Mouse (Mus musculus) spleen, adult 2 months (tissue): Measurements from ENCODE around the gene Cmip. TPM values are rescaled to one million over a fixed set of nuclear protein-coding genes. Genes with fewer than 3 reads are reported as not detected.
A peak's percentile ranks its signal among the peaks of the same experiment; 100 is the strongest.

Experiments
- DNase-seq, 2 experiments: peaks; one replicate each; pipeline versions ENCODE4 v3.0.0 to v3.0.0-alpha.2; 2012 to 2021; ENCODE audit warnings: low spot score in 2 of 2, low read depth in 1 of 2
- H3K27ac ChIP-seq: fragments of 200-500 bp; 2 replicates; pipeline ENCODE4 v1.5.1; 2012; ENCODE audit warnings: low read length, inconsistent platforms; ENCODE audit not compliant: insufficient read depth
- H3K27me3 ChIP-seq: fragments of 200-500 bp; 2 replicates; pipeline ENCODE4 v1.6.1; 2012; ENCODE audit warnings: mild to moderate bottlenecking, moderate library complexity, low read length, inconsistent platforms; ENCODE audit not compliant: control insufficient read depth, insufficient read depth
- H3K36me3 ChIP-seq: fragments of 200-500 bp; 2 replicates; pipeline ENCODE4 v1.6.1; 2012; ENCODE audit warnings: mild to moderate bottlenecking, low read length, inconsistent platforms; ENCODE audit not compliant: control insufficient read depth, insufficient read depth
- H3K4me1 ChIP-seq: fragments of 200-500 bp; 2 replicates; pipeline ENCODE4 v1.6.1; 2011; ENCODE audit warnings: inconsistent platforms; ENCODE audit not compliant: control insufficient read depth, insufficient read depth, insufficient read length
- H3K4me3 ChIP-seq: fragments of 200-500 bp; 2 replicates; pipeline ENCODE4 v1.5.1; 2011; ENCODE audit warnings: mild to moderate bottlenecking, inconsistent platforms; ENCODE audit not compliant: insufficient read depth, insufficient read length; ENCODE audit errors: extremely low read depth
- CTCF ChIP-seq: fragments of 200-500 bp; IDR thresholded peaks from 2 replicates; pipeline ENCODE4 v1.5.1; 2011; ENCODE audit warnings: mild to moderate bottlenecking, inconsistent platforms; ENCODE audit not compliant: insufficient read depth, insufficient read length, insufficient replicate concordance; ENCODE audit errors: extremely low read depth
- POLR2A ChIP-seq: fragments of 200-500 bp; IDR thresholded peaks from 2 replicates; pipeline ENCODE4 v1.6.1; 2011; ENCODE audit warnings: low read depth, low read length, inconsistent platforms
- WGBS: fragments of 180-500 bp; shearing (Covaris S2); methylation state at CpG from one replicate; pipeline ENCODE4 v1.1.7; 2018; 5-methylcytosine and 5-hydroxymethylcytosine counted together
- polyA plus RNA-seq: library from polyadenylated mRNA; depleted of rRNA; stranded (reverse); fragments of >200 nt; gene quantifications from 2 replicates; pipeline ENCODE4 v1.2.3, GENCODE M21; 2012

Cmip gene
- polyA plus RNA-seq, 1 experiment, result 48.2 TPM

DNA sequence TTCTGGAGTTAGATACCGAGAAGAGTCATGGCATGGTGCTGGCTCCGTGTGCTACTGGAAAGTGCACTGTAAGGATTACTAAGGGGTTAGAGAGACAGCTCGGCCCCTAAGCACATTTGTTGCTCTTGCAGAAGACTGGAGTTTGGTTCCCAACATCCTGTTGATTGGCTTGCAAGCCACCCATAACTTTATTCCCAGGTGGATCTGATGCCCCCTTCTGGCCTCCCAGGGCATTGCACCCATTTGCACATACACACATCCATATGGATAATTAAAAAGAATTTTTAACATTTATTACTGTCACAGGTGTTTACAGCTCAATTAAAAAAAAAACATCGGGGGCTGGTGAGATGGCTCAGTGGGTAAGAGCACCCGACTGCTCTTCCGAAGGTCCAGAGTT lies 207.7 kb downstream of the Cmip start:
- Histone ChIP-seq H3K27ac (no peak overlapping the region), H3K36me3 (peaks cover 1% of the 10 kb centered on the region; the same call in 1 of the 2 replicates), H3K4me3 (no peak overlapping the region), H3K4me1 (peaks cover 3% of the 10 kb centered on the region; the same call in 1 of the 2 replicates), H3K27me3 (no peaks in the 10 kb centered on the region)
- TF ChIP-seq CTCF, result no peak
- no peak for TF ChIP-seq POLR2A
- DNase-seq, result no peak
- 98% methylated on average over 6 of the region's 6 CpGs for WGBS

DNA sequence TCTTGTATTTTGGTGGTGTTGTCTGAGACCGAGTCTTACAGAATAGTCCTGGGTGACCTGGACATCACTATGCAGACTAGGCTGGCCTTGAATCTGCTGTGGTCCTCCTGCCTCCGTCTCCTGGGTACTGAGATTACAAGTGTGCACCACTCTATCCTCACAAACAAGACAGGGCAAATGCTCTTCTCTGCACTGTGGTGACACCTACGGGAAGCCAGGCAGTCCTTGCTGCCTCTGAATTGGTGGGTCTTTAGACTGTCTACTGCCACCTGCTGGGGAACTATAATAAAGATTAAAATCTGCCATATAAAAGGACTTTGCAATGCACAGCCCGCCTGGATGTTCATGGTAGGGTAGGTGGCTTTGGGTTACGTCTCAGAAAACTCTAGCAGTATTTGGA lies 208.4 kb downstream of the Cmip start:
- peak; percentile 50 to 65 for DNase-seq
- peaks cover 4% of the 10 kb centered on the region; the same call in 1 of the 2 replicates for H3K4me1 ChIP-seq
- H3K27ac ChIP-seq, result no peak overlapping the region
- no peak overlapping the region for H3K4me3 ChIP-seq
- no peaks in the 10 kb centered on the region for H3K36me3 ChIP-seq
- no peaks in the 10 kb centered on the region for H3K27me3 ChIP-seq
- WGBS, result 28% methylated on average over 5 of the region's 5 CpGs
- no peak for TF ChIP-seq POLR2A
- peak; percentile 63; the same call in 1 of the 2 replicates for TF ChIP-seq CTCF

DNA sequence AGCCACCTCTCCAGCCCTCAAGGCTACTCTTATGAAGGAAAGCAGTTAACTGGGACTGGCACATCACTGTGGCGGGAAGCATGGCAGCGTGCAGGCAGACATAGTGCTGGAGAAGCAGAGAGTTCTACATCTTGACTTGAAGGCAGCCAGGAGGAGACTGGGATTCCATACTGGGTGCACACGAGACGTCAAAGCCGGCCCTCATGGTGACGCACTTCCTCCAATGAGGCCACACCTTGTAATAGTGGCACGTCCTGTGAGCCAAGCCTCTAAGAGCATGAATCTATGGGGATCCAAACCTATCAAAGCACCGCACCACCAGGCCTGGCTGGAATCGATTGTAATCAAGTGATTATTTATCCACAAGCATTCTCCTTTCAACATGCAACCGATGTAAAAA lies 210.6 kb downstream of the Cmip start:
- no peak for TF ChIP-seq CTCF
- TF ChIP-seq POLR2A, result no peak
- peaks cover 7% of the 10 kb centered on the region; the same call in 1 of the 2 replicates for H3K4me1 ChIP-seq
- H3K36me3 ChIP-seq, result no peaks in the 10 kb centered on the region
- no peaks in the 10 kb centered on the region for H3K27me3 ChIP-seq
- H3K27ac ChIP-seq, result no peak overlapping the region
- no peak overlapping the region for H3K4me3 ChIP-seq
- no peak for DNase-seq
- WGBS, result 75% methylated on average over 10 of the region's 10 CpGs

DNA sequence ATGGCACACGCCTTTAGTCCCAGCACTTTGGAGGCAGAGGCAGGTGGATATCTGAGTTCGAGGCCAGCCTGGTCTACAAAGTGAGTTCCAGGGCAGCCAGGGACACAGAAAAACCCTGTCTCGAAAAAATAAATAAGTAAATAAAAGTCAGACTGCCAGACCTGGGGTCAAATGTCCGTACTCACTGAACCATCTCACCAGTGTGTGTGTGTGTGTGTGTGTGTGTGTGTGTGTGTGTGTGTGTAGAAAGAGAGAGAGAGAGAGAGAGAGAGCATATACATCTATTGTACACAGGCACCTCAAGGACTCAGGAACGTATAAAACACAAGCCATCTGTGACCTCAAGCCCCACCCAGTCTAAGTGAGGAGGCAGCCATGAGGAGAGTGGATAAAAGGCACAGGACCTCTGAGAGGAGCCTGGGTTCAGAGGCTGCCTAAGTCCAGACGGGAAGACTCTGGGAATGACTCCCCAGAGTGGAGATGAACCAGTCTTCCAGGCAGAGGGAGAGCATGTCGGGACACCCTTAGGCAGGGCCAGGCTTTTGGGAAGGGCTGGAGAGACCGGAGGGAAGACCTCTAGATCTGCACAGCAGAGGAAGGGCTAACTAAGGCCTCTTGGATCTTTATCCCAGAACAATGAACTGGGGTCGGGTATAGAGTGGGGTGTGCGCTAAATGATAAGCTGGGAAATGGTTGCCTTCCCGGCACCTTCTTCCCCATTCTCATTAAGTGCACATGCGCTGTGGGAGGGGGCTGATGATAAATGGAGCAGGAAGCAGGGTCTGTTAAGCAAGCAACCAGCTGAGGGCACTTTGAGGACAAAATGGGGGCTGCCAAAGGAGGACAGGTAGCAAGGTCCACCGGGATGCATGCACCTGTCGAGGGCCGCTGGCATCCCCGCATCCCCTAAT lies 212.8 kb downstream of the Cmip start:
- 43% methylated on average over 16 of the region's 16 CpGs for WGBS
- Histone ChIP-seq H3K27ac (no peak overlapping the region), H3K4me3 (no peak overlapping the region), H3K4me1 (peaks cover 7% of the 10 kb centered on the region; the same call in 1 of the 2 replicates), H3K36me3 (no peaks in the 10 kb centered on the region), H3K27me3 (no peaks in the 10 kb centered on the region)
- no peak for DNase-seq
- TF ChIP-seq POLR2A, result no peak
- no peak for TF ChIP-seq CTCF

DNA sequence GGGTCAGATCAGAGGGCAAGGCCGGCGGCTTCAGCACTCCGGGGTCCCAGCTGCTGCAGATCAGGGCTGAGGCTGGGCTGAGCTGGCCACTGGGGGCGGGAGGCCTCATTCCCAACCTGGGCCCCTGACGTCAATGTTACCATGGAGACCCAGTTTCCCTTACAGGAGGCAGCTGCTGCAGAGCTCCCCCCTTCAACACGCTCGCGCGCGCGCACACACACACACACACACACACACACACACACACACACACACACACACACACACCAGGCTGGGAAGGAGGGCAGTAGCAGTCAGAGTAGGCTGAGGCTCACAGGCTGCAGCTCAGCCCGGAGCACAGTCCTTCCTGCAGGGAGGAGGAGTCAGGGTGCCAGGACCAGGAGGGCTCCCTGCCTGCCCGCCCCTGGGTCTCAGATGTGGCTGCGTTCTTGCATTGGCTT lies 213.5 kb downstream of the Cmip start:
- peak in 1 of 2 experiments; percentile 50 for DNase-seq
- Histone ChIP-seq H3K27me3 (no peaks in the 10 kb centered on the region), H3K27ac (no peak overlapping the region), H3K4me1 (peaks cover 7% of the 10 kb centered on the region; the same call in 1 of the 2 replicates), H3K36me3 (no peaks in the 10 kb centered on the region), H3K4me3 (no peak overlapping the region)
- no peak for TF ChIP-seq CTCF
- no peak for TF ChIP-seq POLR2A
- 6% methylated on average over 8 of the region's 14 CpGs for WGBS

DNA sequence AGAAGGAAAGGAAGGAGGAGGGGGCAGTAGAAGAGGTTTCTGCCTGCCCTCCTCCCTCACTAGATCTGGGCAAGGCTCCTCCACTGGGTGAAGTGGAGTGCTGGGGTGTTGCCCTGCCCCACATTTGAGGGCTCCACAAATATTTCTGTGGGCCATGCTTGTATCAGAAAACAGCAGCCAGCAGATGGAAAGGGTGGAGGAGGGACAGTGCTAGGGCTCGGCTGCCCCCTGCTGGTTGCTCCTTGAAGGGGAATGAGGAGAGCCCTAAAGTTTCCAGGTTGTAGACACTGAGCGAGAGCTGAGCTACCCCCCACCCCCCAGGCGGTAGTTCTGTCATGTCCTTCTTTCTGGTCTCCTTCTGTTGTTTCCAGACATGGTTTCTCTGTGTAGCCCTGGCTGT lies 214.3 kb downstream of the Cmip start:
- Histone ChIP-seq H3K36me3 (no peaks in the 10 kb centered on the region), H3K27me3 (no peaks in the 10 kb centered on the region), H3K4me3 (no peak overlapping the region), H3K4me1 (peaks cover 7% of the 10 kb centered on the region; the same call in 1 of the 2 replicates), H3K27ac (no peak overlapping the region)
- peak in 1 of 2 experiments; percentile 72 for DNase-seq
- TF ChIP-seq POLR2A (no peak), CTCF (peak; percentile 79; the same call in 1 of the 2 replicates)
- WGBS, result 23% methylated on average over 3 of the region's 3 CpGs
